Mouse (Mus musculus): ENCODE results near the gene Cope.

- no peak for TF ChIP-seq POLR2A (IDR thresholded peaks at IDR 0.05; ENCODE audit: insufficient read length, low read depth)
- TF ChIP-seq USF1 (IDR thresholded peaks at IDR 0.05; ENCODE audit: low read depth), result no peak
- TF ChIP-seq REST (IDR thresholded peaks at IDR 0.05; ENCODE audit: insufficient read depth, insufficient read length), result no peak
Measured at GRCm38 (mm10) chr8:70286737-70287136, 15.6 kb upstream of the Cope start.
